Mouse (Mus musculus) heart, postnatal 0 days (tissue): ENCODE results near the gene St8sia1.

Experiments used
- CTCF ChIP-seq: IDR thresholded peaks from 2 replicates; pipeline ENCODE4 v1.5.1; 2016; ENCODE audit warnings: antibody characterized with exemption, control low read depth, low read depth
- EP300 ChIP-seq: IDR thresholded peaks from 2 replicates; pipeline ENCODE4 v1.6.1; 2016; ENCODE audit warnings: antibody characterized with exemption, low read depth

DNA sequence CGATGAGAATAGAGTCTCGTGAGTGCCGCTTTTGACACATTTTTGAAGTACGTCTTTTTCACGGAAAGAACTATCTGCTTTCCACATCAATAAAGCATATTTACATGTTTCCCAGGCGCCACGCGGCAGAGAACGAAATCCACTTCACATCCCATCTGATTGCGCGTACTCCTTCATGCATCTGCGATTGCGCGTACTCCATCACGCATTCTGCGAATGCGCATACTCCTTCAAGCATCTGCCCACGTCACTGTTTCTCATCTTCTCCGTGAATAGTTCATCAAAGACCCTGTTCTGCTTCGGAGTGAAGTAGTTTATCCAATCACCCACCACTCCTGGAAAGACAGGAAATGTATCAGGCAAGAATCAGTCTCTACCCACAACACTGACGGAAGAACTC is 178.1 kb downstream of the St8sia1 start:
- no peak for TF ChIP-seq CTCF
- no peak for TF ChIP-seq EP300
